Mouse (Mus musculus) left cerebral cortex, adult 8-10 months (tissue): ENCODE data around the gene Mapk1ip1l. TPM values are rescaled to one million over a fixed set of nuclear protein-coding genes. Genes with fewer than 3 reads are reported as not detected.

Source experiments
- DNase-seq, 2 experiments: peaks; one replicate each; pipeline ENCODE4 v3.0.0; 2022; ENCODE audit warnings: low spot score in 2 of 2
- total RNA-seq, 4 experiments: library from RNA; stranded (reverse); gene quantifications; 2 replicates each; pipeline ENCODE4 v1.2.4; 2022

The Mapk1ip1l gene
- 10 to 100 TPM; 52.3 to 54.7 (median 54.3) TPM for total RNA-seq

DNA sequence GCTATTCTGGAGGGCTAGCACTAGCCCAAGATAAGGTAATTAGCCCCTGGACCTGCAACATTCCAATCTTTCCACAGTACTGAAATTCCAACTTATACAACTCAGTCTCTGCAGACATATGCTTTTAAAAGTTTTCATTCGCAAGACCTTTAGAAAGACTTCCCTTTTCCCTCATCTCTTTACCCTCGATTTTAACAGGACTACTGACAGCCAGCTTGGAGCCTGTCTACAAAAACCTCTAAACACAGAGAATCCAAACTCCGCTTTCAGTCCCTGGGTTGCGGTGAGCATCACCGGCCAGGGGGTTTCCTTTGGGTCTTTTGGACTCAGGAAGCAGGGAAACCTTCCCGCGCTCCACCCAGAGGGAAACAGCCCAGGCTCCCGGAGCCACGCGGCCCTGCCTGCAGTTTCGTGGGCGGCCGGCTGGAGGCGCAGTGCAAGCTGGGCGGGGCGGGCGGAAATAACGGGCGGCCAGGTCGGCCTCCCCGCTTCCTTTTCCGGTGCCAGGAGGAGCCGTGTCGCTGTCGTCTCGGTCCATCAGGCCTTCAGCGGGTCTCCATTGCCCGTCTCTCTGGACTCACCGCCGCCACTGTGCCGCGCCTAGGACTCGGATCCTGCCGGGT, at the start of gene Mapk1ip1l:
Mapk1ip1l (plus strand) TSS at position 482 of the 623 bp plus-strand sequence.
- peak; percentile 72 to 87 for DNase-seq

DNA sequence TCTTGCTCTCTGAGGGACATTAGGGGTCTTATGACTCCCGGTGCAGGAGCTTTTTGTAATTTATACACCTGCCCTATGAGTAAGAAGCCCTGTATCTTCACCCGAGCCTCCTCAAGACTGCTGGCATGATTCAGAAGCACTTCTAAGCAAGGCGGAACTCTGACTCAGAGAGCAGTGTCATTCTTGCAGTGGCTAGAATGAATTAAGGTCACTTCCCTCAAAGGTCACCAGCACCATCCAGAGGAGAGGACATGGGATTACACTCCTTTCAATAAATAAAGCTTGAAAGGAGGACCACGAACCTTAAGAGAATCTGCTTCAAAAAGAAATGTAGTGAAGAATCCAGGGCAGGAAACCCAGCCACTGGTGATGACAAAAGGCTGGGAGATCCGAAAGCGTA, 48.2 kb upstream of the Mapk1ip1l start:
- no peak for DNase-seq

DNA sequence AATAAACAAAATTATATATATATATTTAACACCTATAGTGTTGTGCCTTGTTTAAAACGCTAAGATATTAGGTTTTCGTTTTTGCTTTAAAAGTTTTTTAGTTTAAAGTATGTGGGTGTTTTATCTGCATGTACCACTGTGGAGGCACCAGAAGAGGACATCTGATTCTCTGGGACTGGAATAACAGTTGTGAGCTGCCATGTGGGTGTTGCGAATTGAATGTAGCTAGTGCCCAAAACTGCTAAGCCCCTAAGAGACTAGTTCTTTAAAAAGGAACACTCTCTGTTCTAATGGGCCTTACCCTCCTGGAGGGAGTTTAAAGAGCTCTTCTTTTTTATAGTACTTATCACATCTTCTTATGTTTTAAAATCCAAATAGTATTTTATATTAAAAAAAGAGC, 33.2 kb upstream of the Mapk1ip1l start:
- no peak for DNase-seq

- no peak for DNase-seq
These were observed 32.2 kb upstream of the Mapk1ip1l start for GRCm38 (mm10) chr14:47265829-47266228.

DNA sequence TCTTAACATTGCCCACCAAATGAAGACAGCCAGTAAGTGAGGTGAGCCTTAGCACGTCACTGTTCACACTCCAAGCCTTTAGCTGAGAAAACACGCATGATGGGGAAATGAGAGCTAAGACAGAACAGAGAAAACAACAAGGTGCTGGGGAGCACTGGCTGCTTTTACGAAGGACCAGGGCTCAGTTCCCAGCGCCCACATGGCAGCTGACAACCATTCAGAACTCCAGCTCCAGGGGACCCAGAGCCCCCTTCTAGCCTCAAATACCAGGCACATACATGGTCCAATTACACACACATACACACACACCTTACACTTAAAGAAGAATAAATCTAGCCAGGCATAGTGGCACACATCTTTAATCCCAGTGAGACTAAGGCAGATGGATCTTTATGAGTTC, 29.0 kb upstream of the Mapk1ip1l start:
- no peak for DNase-seq

DNA sequence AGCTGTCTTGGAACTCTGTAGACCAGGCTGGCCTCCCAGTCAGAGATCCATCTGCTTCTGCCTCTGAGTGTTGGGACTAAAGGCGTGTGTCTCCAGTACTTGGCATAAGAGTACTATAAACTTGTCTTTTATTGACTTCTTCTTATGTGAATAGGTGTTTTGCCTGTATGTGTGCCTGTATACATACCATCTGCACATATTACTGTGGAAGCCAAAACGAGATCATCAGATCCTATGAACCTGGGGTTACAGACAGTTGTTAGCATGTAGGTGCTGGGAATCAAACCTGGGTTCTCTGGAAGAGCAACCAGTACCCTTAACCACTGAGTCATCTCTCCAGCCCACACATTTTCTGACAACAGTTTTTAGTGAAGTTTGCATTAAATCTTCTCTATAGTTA, 28.4 kb upstream of the Mapk1ip1l start:
- no peak for DNase-seq

- no peak for DNase-seq
These were observed 24.3 kb upstream of the Mapk1ip1l start for GRCm38 (mm10) chr14:47273751-47274150.

GRCm38 (mm10) chr14:47275417-47275816, 22.6 kb upstream of the Mapk1ip1l start:
- DNase-seq, result no peak

GRCm38 (mm10) chr14:47276036-47276603, 21.9 kb upstream of the Mapk1ip1l start:
- no peak for DNase-seq

GRCm38 (mm10) chr14:47276637-47277393, 21.3 kb upstream of the Mapk1ip1l start, which contains the start of the genes Wdhd1 and Socs4:
Gene Wdhd1, minus strand, starts transcription at chr14:47276857.
Gene Socs4, plus strand, starts transcription at chr14:47276931.
- peak; percentile 86 to 91 for DNase-seq

DNA sequence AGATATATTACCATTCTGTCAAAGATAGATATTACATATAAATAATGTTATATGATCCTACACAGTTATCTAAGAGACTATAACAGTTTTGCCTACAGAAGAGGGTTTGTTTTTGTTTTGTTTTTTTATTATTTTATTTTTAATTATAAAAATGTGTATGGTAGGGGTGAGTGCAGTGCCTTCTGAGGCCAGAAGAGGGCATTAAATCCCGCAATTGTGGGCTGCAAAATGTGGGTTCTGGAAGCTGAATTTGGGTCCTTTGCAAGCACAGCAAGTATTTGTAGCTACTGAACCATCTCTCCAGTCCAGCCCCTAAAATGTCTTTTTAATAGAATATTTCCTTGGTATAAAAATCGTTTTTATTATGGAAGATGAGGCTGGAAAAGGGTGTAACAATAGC, 19.0 kb upstream of the Mapk1ip1l start:
- no peak for DNase-seq

- no peak for DNase-seq
These were observed 16.5 kb upstream of the Mapk1ip1l start for GRCm38 (mm10) chr14:47281535-47281934.

GRCm38 (mm10) chr14:47283568-47283967, 14.5 kb upstream of the Mapk1ip1l start:
- DNase-seq, result no peak

DNA sequence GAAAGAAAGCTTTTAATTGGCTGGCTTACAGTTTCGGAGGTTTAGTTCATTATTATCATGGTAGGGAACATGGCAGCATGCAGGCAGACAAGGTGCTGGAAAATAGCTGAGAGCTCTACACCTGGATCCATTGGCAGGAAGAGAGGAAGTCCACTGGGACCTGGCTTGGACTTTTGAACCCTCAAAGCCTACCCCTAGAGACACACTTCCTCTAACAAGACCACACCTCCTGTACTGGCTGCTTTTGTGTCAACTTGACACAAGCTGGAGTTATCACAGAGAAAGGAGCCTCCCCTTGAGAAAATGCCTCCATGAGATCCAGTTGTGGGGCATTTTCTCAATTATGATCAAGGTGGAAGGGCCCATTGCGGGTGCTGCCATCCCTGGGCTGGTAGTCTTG, 12.8 kb upstream of the Mapk1ip1l start:
- DNase-seq, result no peak

- DNase-seq, result no peak
These were observed 11.9 kb upstream of the Mapk1ip1l start for GRCm38 (mm10) chr14:47286215-47286614.

DNA sequence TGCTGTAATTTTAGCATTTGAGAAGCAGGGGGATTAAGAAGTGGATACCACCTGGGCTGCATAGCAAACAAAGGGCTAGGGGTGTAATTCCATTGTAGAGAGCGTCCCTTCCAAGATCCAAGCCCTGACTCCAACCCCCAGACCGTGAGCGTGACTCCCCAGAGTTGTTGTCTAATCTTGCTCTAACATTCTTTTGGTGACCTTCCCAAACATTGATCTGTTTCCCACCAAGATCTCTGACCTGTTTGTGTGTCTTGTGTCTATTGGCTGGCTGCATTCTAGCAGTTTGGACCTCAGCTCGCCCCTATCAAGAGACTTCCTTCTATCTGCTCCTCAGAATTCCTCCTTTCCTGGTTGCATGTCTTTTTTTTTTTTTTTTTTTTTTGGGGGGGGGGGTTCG, 11.0 kb upstream of the Mapk1ip1l start:
- DNase-seq, result no peak

DNA sequence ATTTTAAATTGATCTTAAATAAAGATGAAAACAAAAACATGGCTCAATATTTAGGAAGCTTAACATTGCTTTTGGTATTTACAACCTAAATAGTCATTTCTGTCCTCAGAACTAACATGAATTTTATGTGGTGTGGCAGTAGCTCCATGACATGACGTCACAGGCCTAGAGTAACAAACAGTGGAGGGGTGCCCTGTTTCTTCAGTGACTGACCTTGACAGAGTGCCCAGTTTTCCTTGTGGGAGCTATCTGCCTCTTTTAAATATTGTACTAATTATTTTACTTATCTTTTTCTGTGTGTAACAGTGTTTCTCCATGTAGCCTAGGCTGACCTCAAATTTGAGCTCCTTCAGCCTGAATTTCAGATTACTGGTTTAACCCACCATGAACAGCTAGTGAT, 6.3 kb upstream of the Mapk1ip1l start:
- no peak for DNase-seq

DNA sequence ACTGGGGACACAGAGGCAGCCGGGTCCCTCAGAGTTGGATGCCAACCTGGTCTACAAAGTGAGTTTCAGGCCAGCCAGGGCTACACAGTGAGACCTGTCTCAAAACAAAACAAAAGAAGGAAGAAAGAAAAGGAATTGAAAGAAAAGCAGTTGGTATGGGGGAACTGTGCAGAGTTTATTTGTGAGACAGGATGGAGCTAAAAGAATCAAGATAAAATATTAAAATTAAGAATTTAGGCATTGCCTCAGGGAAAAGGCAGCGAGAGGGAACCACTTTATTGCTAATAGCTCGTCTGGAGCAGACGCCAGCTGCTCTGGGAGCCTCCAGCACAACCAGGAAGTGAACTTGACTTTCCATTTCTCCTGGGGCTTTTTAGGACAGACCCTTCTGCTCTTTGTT, 3.9 kb upstream of the Mapk1ip1l start:
- DNase-seq, result no peak

DNA sequence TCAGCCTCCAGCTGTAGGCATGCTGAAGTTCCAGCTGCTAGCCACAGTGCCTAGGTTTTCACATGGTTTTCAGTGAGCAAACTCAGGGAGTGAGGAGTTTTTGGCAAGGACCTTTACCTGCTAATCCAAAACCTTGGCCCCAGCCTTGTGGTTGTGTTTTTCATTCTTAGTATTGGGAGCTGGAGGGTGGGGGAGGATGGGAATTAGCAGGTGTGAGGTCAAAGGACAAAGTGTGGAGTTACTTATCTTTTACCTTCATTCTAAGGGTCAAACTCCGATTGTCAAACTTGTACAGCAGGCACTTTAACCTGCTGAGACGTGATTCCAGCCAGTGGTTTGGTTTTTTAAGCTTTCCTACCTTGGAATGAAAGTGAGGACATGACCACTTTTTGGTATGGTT, 1.8 kb upstream of the Mapk1ip1l start:
- DNase-seq, result no peak

GRCm38 (mm10) chr14:47298408-47298792, 334 bp downstream of the Mapk1ip1l start:
- no peak for DNase-seq

DNA sequence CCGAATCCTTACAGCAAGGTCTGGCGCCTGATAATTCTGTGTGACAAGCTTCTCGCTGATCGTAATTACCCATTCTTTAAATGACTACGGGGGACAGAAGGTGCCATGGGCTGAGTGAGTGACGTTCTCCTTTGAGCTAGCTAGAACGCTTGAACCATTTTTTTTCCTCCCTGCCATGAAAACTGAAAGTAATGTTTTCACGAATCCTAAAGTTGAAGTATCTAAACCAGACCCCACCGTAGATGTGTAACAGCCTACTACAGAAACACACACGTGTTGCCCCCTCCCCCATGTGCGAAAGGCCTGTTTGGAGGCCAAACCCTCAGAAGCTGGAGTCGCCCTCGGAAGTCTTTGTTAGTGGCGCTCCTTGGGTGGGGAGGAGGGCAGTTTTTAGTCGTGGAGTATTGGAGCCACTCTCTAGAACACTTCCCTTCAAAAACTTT, 774 bp downstream of the Mapk1ip1l start:
- DNase-seq, result no peak

DNA sequence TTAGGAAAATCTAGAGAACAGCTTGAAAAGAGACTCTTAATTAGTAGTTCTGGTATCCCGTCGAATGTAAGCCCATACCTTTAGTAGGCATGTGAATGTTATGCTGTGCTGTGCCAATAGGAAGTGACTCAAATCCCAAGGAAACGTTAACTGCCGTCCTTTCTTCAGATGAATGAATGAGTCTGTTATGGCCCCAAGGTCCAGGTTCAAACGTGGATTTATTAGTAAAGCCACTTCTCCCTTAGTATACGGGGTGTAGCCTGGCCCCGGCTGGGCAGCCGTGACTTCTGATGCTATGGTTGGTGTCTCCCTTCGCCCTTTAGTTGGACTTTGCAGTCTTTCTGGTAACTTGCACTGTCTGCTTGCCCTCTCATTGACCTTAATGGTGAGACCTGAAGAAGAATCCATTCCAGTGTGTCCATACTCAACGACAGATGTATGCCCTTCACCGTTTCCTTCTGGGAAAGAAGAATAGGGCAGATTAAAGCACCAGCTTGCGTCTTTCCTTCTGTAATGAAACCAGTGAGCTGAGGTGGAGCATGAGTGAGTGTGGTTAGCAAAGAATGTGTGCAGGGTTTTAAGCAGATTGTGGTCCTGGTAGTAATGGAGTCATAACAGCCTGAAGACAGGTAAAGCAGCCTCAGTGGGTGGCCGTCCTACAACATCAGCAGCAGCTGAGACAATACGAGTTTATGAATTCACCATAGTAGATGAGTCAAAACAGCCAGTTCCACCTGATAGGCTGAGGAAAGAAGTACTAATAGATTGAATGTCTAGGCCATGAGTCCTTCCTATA, 5.0 kb downstream of the Mapk1ip1l start:
- no peak for DNase-seq
